Mouse (Mus musculus): ENCODE results near the gene Dbnl.

Gene Dbnl

DNA sequence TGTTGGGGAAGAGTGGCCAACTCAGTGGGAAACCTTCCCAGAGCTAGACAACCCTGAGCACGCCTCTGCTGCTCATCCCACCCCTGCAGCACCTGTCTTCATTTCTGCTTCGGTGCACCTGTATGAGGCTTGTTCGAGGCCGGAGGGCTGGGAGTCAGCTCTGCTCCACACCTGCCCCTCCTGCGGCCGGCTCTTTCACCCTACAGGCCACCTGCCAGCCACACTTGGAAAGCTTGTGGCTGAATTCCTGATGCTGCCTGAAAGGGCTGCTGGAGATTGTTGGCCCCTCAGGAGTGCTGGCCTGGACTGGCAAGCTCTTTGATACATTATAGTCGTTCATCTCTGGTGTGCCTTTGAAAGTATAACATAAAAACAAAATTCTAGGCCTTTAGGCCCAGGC is 52.1 kb downstream of the Dbnl start:
- DNase-seq = no peak

DNA sequence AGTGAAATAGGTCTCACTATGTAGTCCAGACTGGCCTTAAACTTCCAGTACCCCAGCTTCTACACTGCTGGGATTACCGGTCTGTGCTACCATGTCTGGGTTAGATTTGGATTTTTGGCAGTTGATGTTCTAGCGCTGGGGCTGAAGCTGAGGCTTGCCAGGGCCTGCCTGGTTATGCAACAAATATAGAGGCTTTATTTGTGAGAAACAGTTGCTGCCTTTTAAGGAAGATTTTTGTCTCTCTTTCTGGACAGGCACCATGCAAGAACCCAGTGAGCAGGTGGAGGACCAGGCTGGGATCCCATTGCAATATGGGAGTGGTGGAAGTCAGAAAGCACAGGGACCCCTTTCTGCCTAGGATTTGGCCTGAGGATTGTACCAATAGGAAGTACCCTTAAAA is 53.5 kb downstream of the Dbnl start:
- DNase-seq = no peak

DNA sequence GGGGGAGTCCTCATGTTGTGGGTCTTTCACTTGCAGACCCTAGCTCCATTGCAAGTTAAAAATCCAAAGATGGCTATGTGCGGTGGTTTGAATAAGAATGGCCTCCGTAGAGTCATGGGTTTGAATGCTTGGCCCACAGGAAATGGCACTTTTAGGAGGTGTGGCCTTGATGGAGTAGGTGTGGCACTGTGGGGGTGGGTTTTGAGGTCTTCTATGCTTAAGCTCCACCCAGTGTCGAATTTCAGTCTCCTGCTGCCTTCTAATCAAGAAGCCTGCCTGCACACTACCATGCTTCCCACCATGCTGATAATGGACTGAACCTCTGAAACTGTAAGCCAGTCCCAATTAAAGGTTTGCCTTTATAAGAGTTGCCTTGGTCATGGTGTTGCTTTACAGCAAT is 54.8 kb downstream of the Dbnl start:
- DNase-seq = no peak

DNA sequence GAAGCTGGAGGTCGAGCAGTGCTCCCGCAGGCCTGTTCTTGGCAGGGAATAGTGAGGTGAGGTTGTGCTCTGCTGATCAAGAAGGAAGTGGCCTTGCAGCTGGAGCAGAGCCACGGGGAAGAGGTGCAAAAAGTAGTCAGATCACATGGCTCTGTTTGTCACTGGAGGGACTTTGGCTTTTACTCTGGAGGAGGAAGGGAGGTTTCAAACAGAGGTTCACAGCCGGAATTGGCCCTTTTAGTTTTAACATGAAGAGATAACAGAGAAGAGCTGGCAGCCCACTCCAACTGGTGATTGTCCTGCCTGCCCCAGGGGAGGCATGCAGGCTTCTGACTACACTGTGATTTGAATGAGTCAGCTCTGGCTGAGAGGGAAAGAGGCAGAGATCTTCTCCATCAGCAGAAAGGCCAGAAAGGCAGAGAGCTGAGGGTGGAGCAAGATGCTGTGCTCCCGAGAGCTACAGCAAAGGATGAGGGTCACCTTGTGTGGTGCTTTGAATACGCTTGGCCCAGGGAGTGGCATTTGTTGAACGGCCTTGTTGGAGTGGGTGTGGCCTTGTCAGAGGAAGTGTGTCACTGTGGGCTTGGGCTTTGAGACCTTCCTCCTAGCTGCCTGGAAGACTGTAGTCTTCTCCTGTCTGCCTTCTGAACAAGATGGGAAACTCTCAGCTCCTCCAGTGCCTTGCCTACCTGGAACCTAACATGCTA is 58.5 kb downstream of the Dbnl start:
- no peak for DNase-seq

DNA sequence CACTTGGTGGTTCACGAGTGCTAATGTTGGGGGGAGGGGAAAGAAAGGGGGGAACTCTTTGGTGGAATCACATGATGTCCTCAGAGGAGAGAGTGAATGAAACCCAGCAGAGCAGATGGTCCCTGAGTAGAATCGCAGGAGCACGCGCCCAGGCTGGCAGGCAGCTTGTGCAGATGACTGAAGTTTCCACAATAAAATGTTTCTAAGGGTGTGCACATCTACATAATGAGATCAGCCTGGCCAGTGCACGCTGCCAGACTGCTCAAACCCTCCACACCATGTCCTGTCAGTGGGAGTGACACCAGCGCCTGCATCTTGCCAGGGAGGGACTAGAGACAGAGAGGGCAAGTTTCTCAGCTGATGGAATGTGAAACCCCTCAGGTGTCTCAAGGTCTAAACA is 60.5 kb downstream of the Dbnl start:
- no peak for DNase-seq

DNA sequence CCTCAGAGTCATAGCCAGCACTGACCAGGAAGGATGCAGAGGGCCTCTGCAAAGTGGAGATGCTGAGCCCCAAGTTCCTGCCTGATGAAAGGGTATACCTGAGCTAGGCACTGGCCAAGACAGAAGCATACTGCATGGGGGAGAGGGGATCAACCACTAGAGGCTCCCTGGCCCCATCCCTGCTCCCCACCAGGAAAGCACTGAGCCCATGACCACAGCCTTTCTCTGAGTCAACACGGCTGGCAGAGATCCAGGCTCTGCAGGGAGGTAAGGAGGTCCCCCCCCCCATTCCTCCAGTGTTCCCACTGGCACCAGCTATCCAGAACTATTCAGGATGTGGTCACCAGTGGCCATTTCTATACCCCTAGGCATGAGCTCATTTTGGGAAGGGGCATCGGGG is 61.0 kb downstream of the Dbnl start:
- DNase-seq = no peak

DNA sequence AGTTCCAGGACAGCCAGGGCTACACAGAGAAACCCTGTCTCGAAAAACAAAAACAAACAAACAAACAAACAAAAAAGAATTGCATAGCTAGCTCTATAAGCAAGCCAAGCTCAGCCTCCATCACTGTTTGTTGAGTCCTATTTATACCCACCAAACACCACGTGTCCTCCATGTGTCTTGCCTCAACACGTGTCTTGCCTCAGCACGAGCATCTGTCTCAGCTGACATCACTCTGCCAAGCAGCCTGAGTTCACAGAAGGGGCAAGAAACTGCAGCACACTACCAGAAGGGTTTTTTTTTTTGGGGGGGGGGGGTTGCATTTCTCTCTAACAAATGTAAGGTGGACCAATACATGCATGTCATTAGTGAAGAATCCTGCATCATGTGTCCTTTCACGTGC is 62.2 kb downstream of the Dbnl start:
- DNase-seq = no peak
